ENCODE assay signal across 26 mouse cellular contexts in the genomic region with DNA sequence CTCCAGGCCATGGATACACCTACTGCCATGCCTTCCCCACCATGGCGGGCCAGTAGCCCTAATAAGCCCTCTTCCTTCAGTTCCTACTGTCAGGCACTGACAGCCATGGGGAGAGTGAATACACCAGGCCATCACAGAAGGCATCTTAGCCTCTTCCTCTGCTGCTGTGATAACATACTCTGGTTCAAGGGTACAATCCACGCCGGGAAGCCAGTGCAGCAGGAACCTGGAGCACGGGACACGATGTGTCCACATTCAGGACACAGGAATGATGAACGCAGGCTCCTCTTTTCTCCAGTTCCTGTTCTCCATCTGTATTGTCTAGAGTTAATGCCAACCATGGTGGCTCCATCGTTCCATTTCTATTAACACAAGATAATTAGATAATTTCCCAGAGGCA.
DNase-seq lines count a peak whose midpoint lies in the region; ATAC-seq lines count a peak whose summit lies in the region.
"Had no signal": no experiment of that assay in that cellular context is flagged by ENCODE, and none has a peak within 500 bp of the region (broad histone marks: within the 10 kb centered on the region; RNA-seq: fewer than 3 reads in every experiment).

No protein-coding gene starts in this region.

- peak; percentile 62 for DNase-seq in heart, embryonic 10.5 days (ENCODE audit: low spot score)
- no peak for DNase-seq in heart, postnatal 14 days
- no peak for DNase-seq in heart, adult 11 months
- no peak for DNase-seq in heart, postnatal 36 days
- DNase-seq: adrenal gland, adult 8-10 months; adrenal gland, postnatal 25 days; cerebellum, adult 11-12 months; cerebellum, adult 8-10 months; cerebellum, postnatal 36 days; embryo, embryonic 11 days; gastrocnemius, postnatal 25 days; heart, postnatal 4 days; kidney, adult 18-20 months; kidney, adult 9 months had no signal

- H3K27me3 ChIP-seq in heart, embryonic 10.5 days (ENCODE audit: insufficient read depth, poor library complexity, severe bottlenecking), result no peaks in the 10 kb centered on the region
- H3K27me3 ChIP-seq in heart, embryonic 13.5 days (replicated peaks), result no peaks in the 10 kb centered on the region
- H3K27me3 ChIP-seq in heart, embryonic 16.5 days (ENCODE audit: control insufficient read depth, insufficient read depth, low read length), result no peaks in the 10 kb centered on the region
- H3K27me3 ChIP-seq: embryonic facial prominence, embryonic 13.5 days; forebrain, embryonic 12.5 days; forebrain, embryonic 15.5 days had no signal

- 92% methylated on average over 7 of the region's 7 CpGs for WGBS in heart, embryonic 10.5 days
- WGBS in heart, embryonic 13.5 days, result 90% methylated on average over 7 of the region's 7 CpGs
- WGBS in heart, embryonic 16.5 days, result 90% methylated on average over 7 of the region's 7 CpGs

- no peak overlapping the region for H3K4me2 ChIP-seq in heart, embryonic 13.5 days
- no peak overlapping the region for H3K4me2 ChIP-seq in heart, embryonic 16.5 days (ENCODE audit: low read depth, low read length)
- H3K4me2 ChIP-seq: embryonic facial prominence, embryonic 13.5 days; forebrain, embryonic 12.5 days; forebrain, embryonic 15.5 days; hindbrain, embryonic 14.5 days had no signal

- no peak for ATAC-seq in heart, embryonic 13.5 days (ENCODE audit: extremely low read depth, insufficient number of reproducible peaks, low FRiP score, low TSS enrichment)
- ATAC-seq in heart, embryonic 16.5 days (replicated peaks; ENCODE audit: extremely low read depth, insufficient read depth, low FRiP score), result no peak
- ATAC-seq: activated CD4-positive, CD25-positive, alpha-beta regulatory T cell, adult 4 months; forebrain, embryonic 15.5 days; hindbrain, postnatal 0 days; inflammation-experienced regulatory T-cells, adult 6 months; intestine, embryonic 16.5 days had no signal

- peaks cover 30% of the 10 kb centered on the region for H3K36me3 ChIP-seq in heart, embryonic 10.5 days
- peaks cover 44% of the 10 kb centered on the region for H3K36me3 ChIP-seq in heart, embryonic 13.5 days
- peaks cover 7% of the 10 kb centered on the region for H3K36me3 ChIP-seq in heart, embryonic 16.5 days (ENCODE audit: control insufficient read depth, insufficient read depth)

- H3K9me3 ChIP-seq in heart, embryonic 10.5 days, result no peaks in the 10 kb centered on the region
- H3K9me3 ChIP-seq in heart, embryonic 13.5 days, result 0 out of 2 replicates have a peak, but pooled peaks cover 3% of the 10 kb centered on the region
- peaks cover 3% of the 10 kb centered on the region; the same call in 1 of the 2 replicates for H3K9me3 ChIP-seq in heart, embryonic 16.5 days (replicated peaks; ENCODE audit: control insufficient read depth, low read length)
- H3K9me3 ChIP-seq: forebrain, embryonic 12.5 days; forebrain, embryonic 15.5 days had no signal

- H3K9ac ChIP-seq in heart, embryonic 13.5 days, result no peak overlapping the region
- H3K9ac ChIP-seq in heart, embryonic 16.5 days (ENCODE audit: low read length), result no peak overlapping the region
- H3K9ac ChIP-seq: embryonic facial prominence, embryonic 13.5 days; forebrain, embryonic 12.5 days; forebrain, embryonic 15.5 days; hindbrain, embryonic 14.5 days had no signal

- intact Hi-C loops in heart, postnatal 14 days (cut with DNase I), result loop anchor here (5.0 kb wide), 1 partner anchor 37 kb away; no protein-coding TSS in a partner anchor
- intact Hi-C loops in heart, postnatal 36 days (cut with DNase I), result loop anchor here (5.0 kb wide), 1 partner anchor 37 kb away; no protein-coding TSS in a partner anchor

- peaks cover 35% of the 10 kb centered on the region for H3K4me1 ChIP-seq in heart, embryonic 10.5 days
- peaks cover 57% of the 10 kb centered on the region for H3K4me1 ChIP-seq in heart, embryonic 13.5 days
- peaks cover 36% of the 10 kb centered on the region for H3K4me1 ChIP-seq in heart, embryonic 16.5 days (ENCODE audit: control insufficient read depth, insufficient read depth, low read length)
- H3K4me1 ChIP-seq: embryonic facial prominence, embryonic 10.5 days; embryonic facial prominence, embryonic 13.5 days; forebrain, embryonic 12.5 days; forebrain, embryonic 15.5 days had no signal

- peak overlapping the region; percentile 29; the same call in 1 of the 2 replicates for H3K27ac ChIP-seq in heart, embryonic 10.5 days
- peak overlapping the region; percentile 97 for H3K27ac ChIP-seq in heart, embryonic 13.5 days (replicated peaks)
- peak overlapping the region; percentile 64; the same call in 1 of the 2 replicates for H3K27ac ChIP-seq in heart, embryonic 16.5 days (ENCODE audit: low read length)
- H3K27ac ChIP-seq: embryonic facial prominence, embryonic 10.5 days; embryonic facial prominence, embryonic 13.5 days; forebrain, embryonic 12.5 days; forebrain, embryonic 15.5 days; hindbrain, embryonic 14.5 days; hindbrain, postnatal 0 days had no signal

- H3K4me3 ChIP-seq in heart, embryonic 10.5 days, result no peak overlapping the region
- H3K4me3 ChIP-seq in heart, embryonic 13.5 days, result no peak overlapping the region
- no peak overlapping the region for H3K4me3 ChIP-seq in heart, embryonic 16.5 days (ENCODE audit: low read length)
- H3K4me3 ChIP-seq: embryonic facial prominence, embryonic 10.5 days; embryonic facial prominence, embryonic 13.5 days; erythroblast, embryonic 14.5 days; forebrain, embryonic 12.5 days; forebrain, embryonic 15.5 days had no signal

Comparison
In these comparisons a context has a peak if more than half of its experiments do, and no peak if none do; other contexts are left out.
1. H3K27ac ChIP-seq: peak in every context shown above with its lines; median percentile 97 in heart, embryonic 13.5 days; 64 in heart, embryonic 16.5 days; 29 in heart, embryonic 10.5 days.